Mouse (Mus musculus) kidney, postnatal 0 days (tissue): ENCODE measurements at regions not wholly inside any gene's neighbourhood (a gene's known extent, or its start where the extent isn't known, plus 50 kb on each side); places are given as distances from the start of the nearest gene placed in this dataset.

Experiments used
- ATAC-seq: fragments of 200-750 bp; cut with Nextera tagmentation; replicated peaks from 2 replicates; pipeline ENCODE4 v1.8.0; 2017; ENCODE audit warnings: low read depth, moderate number of reproducible peaks, moderate TSS enrichment, moderate library complexity; ENCODE audit not compliant: low FRiP score
- DNase-seq: peaks from one replicate; pipeline ENCODE4 v3.0.0-alpha.2; 2016; ENCODE audit warnings: low spot score
- H3K27ac ChIP-seq: fragments of 300-500 bp; sonication (generic); 2 replicates; pipeline ENCODE4 v1.5.1; 2014; ENCODE audit warnings: mild to moderate bottlenecking
- H3K27me3 ChIP-seq: fragments of 300-500 bp; sonication (generic); 2 replicates; pipeline ENCODE4 v1.6.1; 2014; ENCODE audit warnings: low read length, mixed read lengths; ENCODE audit not compliant: insufficient read depth
- H3K36me3 ChIP-seq: fragments of 300-500 bp; sonication (generic); 2 replicates; pipeline ENCODE4 v1.6.1; 2014; ENCODE audit warnings: low read length, mixed read lengths; ENCODE audit not compliant: insufficient read depth
- H3K4me1 ChIP-seq: fragments of 300-500 bp; sonication (generic); replicated peaks from 2 replicates; pipeline ENCODE4 v1.6.1; 2014; ENCODE audit warnings: antibody characterized with exemption, low read length, mixed read lengths; ENCODE audit not compliant: insufficient read depth
- H3K4me2 ChIP-seq: fragments of 300-500 bp; sonication (generic); 2 replicates; pipeline ENCODE4 v1.6.1; 2014; ENCODE audit warnings: mild to moderate bottlenecking, low read length, moderate library complexity, mixed read lengths
- H3K4me3 ChIP-seq: fragments of 300-500 bp; sonication (generic); replicated peaks from 2 replicates; pipeline ENCODE4 v1.5.1; 2014; ENCODE audit warnings: low read depth, low read length
- H3K9ac ChIP-seq: fragments of 300-500 bp; sonication (generic); 2 replicates; pipeline ENCODE4 v1.6.1; 2014; ENCODE audit warnings: low read depth, low read length
- H3K9me3 ChIP-seq: fragments of 300-500 bp; sonication (generic); replicated peaks from 2 replicates; pipeline ENCODE4 v1.6.1; 2016; ENCODE audit warnings: low read length, inconsistent platforms, mixed read lengths
- CTCF ChIP-seq: IDR thresholded peaks from 2 replicates; pipeline ENCODE4 v1.5.1; 2016; ENCODE audit warnings: antibody characterized with exemption, low read depth, mild to moderate bottlenecking, moderate library complexity
- WGBS: fragments of 180-500 bp; shearing (Covaris S2); extraction: QIAGEN DNeasy Blood & Tissue Kit; methylation state at CpG from one replicate; pipeline ENCODE4 v1.1.7; 2014; 5-methylcytosine and 5-hydroxymethylcytosine counted together

DNA sequence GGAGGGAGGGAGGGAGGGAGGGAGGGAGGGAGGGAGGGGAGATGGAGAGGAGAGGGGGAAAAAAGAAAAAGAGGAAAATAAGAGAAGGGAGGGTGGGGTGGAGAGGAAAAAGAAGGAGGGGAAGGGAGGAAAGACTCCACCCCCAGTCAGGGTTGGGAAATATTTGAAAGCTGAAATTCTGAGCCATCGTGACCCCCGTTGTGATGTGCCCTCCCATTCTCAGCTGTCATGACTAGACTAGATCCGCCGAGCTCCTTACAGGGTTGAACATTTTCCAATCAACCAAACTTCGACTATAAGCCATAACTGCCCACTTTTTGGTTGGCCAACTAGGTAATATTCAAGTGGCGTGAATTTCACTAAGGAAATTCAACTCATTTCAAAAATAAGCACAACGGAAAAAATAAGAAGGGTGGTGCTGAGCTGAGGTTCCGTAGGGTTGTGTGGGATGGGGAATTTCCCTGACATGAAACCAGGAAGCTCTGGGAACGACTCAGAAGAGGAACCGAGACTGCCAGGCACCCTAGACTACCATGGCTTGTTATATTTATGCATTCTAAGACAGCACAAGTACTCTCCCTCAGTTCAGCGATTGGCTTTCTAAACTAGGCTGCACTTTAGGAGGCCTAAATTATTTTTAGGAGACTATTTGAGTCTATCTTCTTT, 234.4 kb downstream of the Epha4 start:
- WGBS, result 84% methylated on average over 11 of the region's 11 CpGs
- Histone ChIP-seq H3K4me3 (no peak overlapping the region), H3K27me3 (no peaks in the 10 kb centered on the region), H3K36me3 (no peaks in the 10 kb centered on the region), H3K4me2 (no peak overlapping the region), H3K9me3 (no peaks in the 10 kb centered on the region), H3K27ac (no peak overlapping the region), H3K9ac (no peak overlapping the region), H3K4me1 (no peaks in the 10 kb centered on the region)
- DNase-seq (no peak), ATAC-seq (no peak)
- no peak for TF ChIP-seq CTCF

DNA sequence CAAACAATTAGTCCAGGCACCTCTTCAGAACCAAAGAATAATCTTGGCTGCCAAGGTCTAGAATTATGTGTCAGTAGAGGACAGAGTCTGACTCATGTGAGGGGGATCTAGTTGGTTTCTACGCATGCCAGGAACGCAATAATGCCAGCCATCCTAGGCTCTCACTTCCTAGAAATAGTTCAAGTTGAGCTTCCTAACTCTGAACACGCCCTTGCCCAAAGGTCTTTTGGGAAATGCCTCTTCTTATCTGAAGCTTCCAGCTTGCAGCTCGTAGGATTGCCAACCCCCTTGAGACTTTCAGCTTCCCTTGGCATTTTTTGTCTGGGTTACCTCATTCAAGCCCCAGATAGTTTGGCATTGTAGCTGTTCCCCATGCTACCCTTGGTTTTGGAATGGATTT, 233.1 kb downstream of the Epha4 start:
- Histone ChIP-seq H3K4me2 (no peak overlapping the region), H3K9ac (no peak overlapping the region), H3K4me3 (no peak overlapping the region), H3K9me3 (no peaks in the 10 kb centered on the region), H3K4me1 (no peaks in the 10 kb centered on the region), H3K27ac (no peak overlapping the region), H3K27me3 (no peaks in the 10 kb centered on the region), H3K36me3 (no peaks in the 10 kb centered on the region)
- ATAC-seq, result no peak
- WGBS, result 93% methylated on average over 4 of the region's 4 CpGs
- DNase-seq, result no peak
- TF ChIP-seq CTCF, result no peak

DNA sequence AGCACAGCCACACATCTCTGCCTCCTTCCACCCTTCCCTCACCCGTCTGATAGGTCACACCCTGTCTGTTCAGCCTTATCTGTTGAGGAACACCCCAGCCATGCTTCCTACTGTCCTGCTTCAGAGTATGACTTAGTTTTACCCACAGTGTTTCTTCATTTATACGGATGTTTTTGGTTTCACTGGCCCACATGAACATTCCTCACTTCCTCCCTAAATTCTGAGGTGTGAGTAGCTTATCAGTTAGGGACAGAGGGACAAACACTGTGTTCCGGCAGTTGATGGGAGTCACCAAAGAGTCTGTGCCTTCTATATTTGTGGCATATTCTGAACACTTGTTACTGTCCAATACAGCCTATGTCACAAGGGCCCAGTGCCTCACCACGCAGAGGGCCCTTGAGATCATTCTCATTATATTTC, 216.2 kb downstream of the Epha4 start:
- no peak for ATAC-seq
- 80% methylated on average over 4 of the region's 4 CpGs for WGBS
- no peak for DNase-seq

DNA sequence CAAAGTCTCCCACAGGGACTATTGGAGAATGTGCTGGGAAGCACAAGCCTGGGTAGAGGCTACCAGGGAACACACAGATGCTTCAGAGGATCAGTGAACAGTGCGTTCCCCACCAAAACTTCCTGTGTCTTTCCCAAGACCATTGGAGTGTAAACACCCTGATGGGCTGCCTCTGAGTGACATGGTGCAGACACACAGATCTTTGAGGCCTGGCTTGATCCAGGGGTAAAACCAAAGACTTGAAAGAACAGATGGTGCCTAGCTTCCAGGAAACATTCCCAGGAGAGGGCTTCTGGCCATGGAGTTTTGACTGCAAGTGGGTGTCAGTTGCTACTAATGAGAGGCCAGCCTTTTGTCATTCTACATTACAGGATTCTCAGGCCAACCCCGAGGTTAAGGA, 214.1 kb downstream of the Epha4 start:
- WGBS, result 50% methylated on average over 2 of the region's 2 CpGs
- H3K27ac ChIP-seq, result no peak overlapping the region
- no peak overlapping the region for H3K4me2 ChIP-seq
- ATAC-seq (no peak), DNase-seq (no peak)
- H3K36me3 ChIP-seq, result no peaks in the 10 kb centered on the region
- H3K4me3 ChIP-seq, result no peak overlapping the region
- H3K4me1 ChIP-seq, result no peaks in the 10 kb centered on the region
- H3K9ac ChIP-seq, result no peak overlapping the region
- TF ChIP-seq CTCF, result no peak
- no peaks in the 10 kb centered on the region for H3K9me3 ChIP-seq
- H3K27me3 ChIP-seq, result no peaks in the 10 kb centered on the region

More for the DNA sequence above, 216.2 kb downstream of the Epha4 start:
- no peaks in the 10 kb centered on the region for H3K9me3 ChIP-seq
- no peaks in the 10 kb centered on the region for H3K36me3 ChIP-seq
- no peaks in the 10 kb centered on the region for H3K27me3 ChIP-seq
- H3K27ac ChIP-seq, result no peak overlapping the region
- no peak overlapping the region for H3K4me3 ChIP-seq
- no peak overlapping the region for H3K9ac ChIP-seq
- TF ChIP-seq CTCF, result no peak
- H3K4me1 ChIP-seq, result no peaks in the 10 kb centered on the region
- no peak overlapping the region for H3K4me2 ChIP-seq

DNA sequence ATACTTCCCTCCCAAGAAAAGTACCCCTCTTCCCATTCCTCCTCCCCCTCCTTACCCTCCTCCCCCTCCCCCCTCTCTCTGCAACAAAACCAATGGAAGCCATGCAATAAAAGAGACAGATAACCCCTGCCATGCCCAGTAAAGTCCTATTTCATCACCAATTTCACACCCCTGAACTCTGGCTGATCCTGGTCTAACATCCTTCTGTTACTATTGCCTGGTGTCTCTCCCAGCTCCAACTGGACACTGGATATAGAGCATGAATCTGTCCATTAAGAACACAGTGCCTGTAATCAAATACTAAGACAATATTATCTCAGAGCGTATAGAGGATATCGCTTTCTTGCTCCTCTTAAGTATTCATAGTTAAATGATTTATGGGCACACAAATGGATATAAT, 210.1 kb downstream of the Epha4 start:
- H3K4me1 ChIP-seq, result no peaks in the 10 kb centered on the region; the same call in 1 of the 2 replicates
- H3K27ac ChIP-seq, result no peak overlapping the region
- no peaks in the 10 kb centered on the region for H3K9me3 ChIP-seq
- H3K27me3 ChIP-seq, result no peaks in the 10 kb centered on the region
- no peaks in the 10 kb centered on the region for H3K36me3 ChIP-seq
- H3K4me3 ChIP-seq, result no peak overlapping the region
- no peak for TF ChIP-seq CTCF
- no peak overlapping the region for H3K4me2 ChIP-seq
- WGBS, result 52% methylated on average over 2 of the region's 2 CpGs
- no peak overlapping the region for H3K9ac ChIP-seq
- ATAC-seq (no peak), DNase-seq (peak; percentile 39)

DNA sequence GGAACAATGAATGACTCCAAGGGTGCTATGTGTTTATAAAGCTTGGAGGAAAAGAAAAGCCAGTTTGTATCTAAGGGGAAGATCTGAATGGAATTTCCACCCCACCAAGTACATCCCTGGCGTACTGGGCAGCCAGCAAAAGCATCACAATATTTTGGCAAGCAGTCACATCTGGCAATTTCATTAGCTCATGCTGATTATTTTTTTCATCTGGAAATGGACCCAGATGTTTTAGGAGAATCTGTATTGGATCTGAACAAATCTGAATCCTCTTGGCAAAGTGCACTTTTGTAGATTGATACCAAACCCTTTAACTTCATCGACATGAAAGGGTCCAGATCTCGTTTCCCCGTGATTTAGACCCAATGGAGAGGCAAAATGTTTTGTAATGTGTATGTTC, 207.1 kb downstream of the Epha4 start:
- Histone ChIP-seq H3K4me1 (no peaks in the 10 kb centered on the region; the same call in 1 of the 2 replicates), H3K27ac (no peak overlapping the region), H3K4me2 (no peak overlapping the region), H3K4me3 (no peak overlapping the region), H3K36me3 (no peaks in the 10 kb centered on the region), H3K27me3 (no peaks in the 10 kb centered on the region), H3K9me3 (no peaks in the 10 kb centered on the region), H3K9ac (no peak overlapping the region)
- DNase-seq (no peak), ATAC-seq (no peak)
- no peak for TF ChIP-seq CTCF
- WGBS, result 52% methylated on average over 4 of the region's 4 CpGs

DNA sequence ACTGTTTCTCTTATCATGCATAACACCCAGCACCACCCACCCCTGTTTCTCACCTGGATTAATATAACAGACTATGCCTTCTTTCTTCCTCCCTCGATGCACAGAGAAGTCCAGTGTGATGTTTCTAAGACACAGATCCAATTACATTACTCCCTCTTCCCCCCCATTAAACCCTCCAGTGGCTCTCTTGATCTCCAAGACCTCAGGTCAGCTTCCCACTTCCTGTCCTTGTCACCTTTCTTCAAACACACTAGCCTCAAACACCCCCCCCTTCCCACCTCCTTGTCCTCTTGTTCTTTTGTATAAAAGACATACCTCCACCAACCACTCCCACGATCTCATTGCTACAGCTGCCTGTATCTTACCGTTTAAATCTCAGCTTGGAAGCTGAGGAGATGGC, 201.8 kb downstream of the Epha4 start:
- no peak overlapping the region for H3K27ac ChIP-seq
- H3K27me3 ChIP-seq, result no peaks in the 10 kb centered on the region
- no peak for TF ChIP-seq CTCF
- H3K9ac ChIP-seq, result no peak overlapping the region
- H3K4me3 ChIP-seq, result no peak overlapping the region
- no peaks in the 10 kb centered on the region for H3K36me3 ChIP-seq
- DNase-seq (peak; percentile 63), ATAC-seq (no peak)
- no peak overlapping the region for H3K4me2 ChIP-seq
- H3K4me1 ChIP-seq, result no peaks in the 10 kb centered on the region
- whole genome bisulfite sequencing, result 18% methylated on average over 3 of the region's 3 CpGs
- no peaks in the 10 kb centered on the region for H3K9me3 ChIP-seq
